Mouse (Mus musculus) limb, embryonic 15.5 days (tissue): ENCODE data around the gene Fstl1. TPM values are rescaled to one million over a fixed set of nuclear protein-coding genes. Genes with fewer than 3 reads are reported as not detected.
A peak's percentile ranks its signal among the peaks of the same experiment; 100 is the strongest.

Source experiments
- ATAC-seq: fragments of 200-750 bp; cut with Nextera tagmentation; 2 replicates; pipeline ENCODE4 v1.8.0; 2017; ENCODE audit warnings: low read depth, moderate TSS enrichment; ENCODE audit not compliant: insufficient number of reproducible peaks, low FRiP score, low TSS enrichment
- H3K27ac ChIP-seq: fragments of 300-500 bp; sonication (generic); 2 replicates; pipeline ENCODE4 v1.5.1; 2015; ENCODE audit warnings: moderate library complexity, mild to moderate bottlenecking, inconsistent platforms
- H3K27me3 ChIP-seq: fragments of 300-500 bp; sonication (generic); 2 replicates; pipeline ENCODE4 v1.6.1; 2015; ENCODE audit warnings: inconsistent platforms
- H3K36me3 ChIP-seq: fragments of 300-500 bp; sonication (generic); 2 replicates; pipeline ENCODE4 v1.6.1; 2015; ENCODE audit warnings: inconsistent platforms
- H3K4me1 ChIP-seq: fragments of 300-500 bp; sonication (generic); 2 replicates; pipeline ENCODE4 v1.6.1; 2015; ENCODE audit warnings: inconsistent platforms
- H3K4me2 ChIP-seq: fragments of 300-500 bp; sonication (generic); 2 replicates; pipeline ENCODE4 v1.6.1; 2015; ENCODE audit warnings: mild to moderate bottlenecking, inconsistent platforms
- H3K4me3 ChIP-seq: fragments of 300-500 bp; sonication (generic); 2 replicates; pipeline ENCODE4 v1.5.1; 2015; ENCODE audit warnings: mild to moderate bottlenecking, inconsistent platforms
- H3K9ac ChIP-seq: fragments of 300-500 bp; sonication (generic); 2 replicates; pipeline ENCODE4 v1.6.1; 2015; ENCODE audit warnings: inconsistent platforms
- H3K9me3 ChIP-seq: fragments of 300-500 bp; sonication (generic); 2 replicates; pipeline ENCODE4 v1.6.1; 2016; ENCODE audit warnings: inconsistent platforms
- WGBS: fragments of 180-500 bp; shearing (Covaris S2); methylation state at CpG from one replicate; pipeline ENCODE4 v1.1.7; 2015; 5-methylcytosine and 5-hydroxymethylcytosine counted together
- polyA plus RNA-seq: library from polyadenylated mRNA; unstranded; fragments of >200 nt; fragmentation: Nextera tagmentation; extraction: Ambion mirVana; gene quantifications from 2 replicates; pipeline ENCODE4 v1.2.1, GENCODE M21; 2015

The Fstl1 gene
- polyA plus RNA-seq, 1 experiment from 2014 or later: 854 TPM

- Histone ChIP-seq H3K9me3 (no peaks in the 10 kb centered on the region), H3K9ac (no peak overlapping the region), H3K4me1 (no peaks in the 10 kb centered on the region), H3K4me3 (no peak overlapping the region), H3K4me2 (no peak overlapping the region), H3K27ac (no peak overlapping the region), H3K36me3 (peaks cover 46% of the 10 kb centered on the region), H3K27me3 (no peaks in the 10 kb centered on the region)
- no peak for ATAC-seq
- WGBS: 58% methylated on average over 3 of the region's 3 CpGs
Observed at GRCm38 (mm10) chr16:37837571-37837970, 60.9 kb downstream of the Fstl1 start.

GRCm38 (mm10) chr16:37842439-37842838 lies 65.8 kb downstream of the Fstl1 start:
- Histone ChIP-seq H3K27ac (no peak overlapping the region), H3K4me1 (no peaks in the 10 kb centered on the region), H3K36me3 (0 out of 2 replicates have a peak, but pooled peaks cover 2% of the 10 kb centered on the region), H3K9me3 (no peaks in the 10 kb centered on the region), H3K4me2 (no peak overlapping the region), H3K9ac (no peak overlapping the region), H3K4me3 (no peak overlapping the region), H3K27me3 (no peaks in the 10 kb centered on the region)
- ATAC-seq: no peak
- 46% methylated on average over 2 of the region's 2 CpGs for WGBS

- no peak overlapping the region for H3K9ac ChIP-seq
- no peaks in the 10 kb centered on the region for H3K36me3 ChIP-seq
- no peak overlapping the region for H3K4me3 ChIP-seq
- H3K4me2 ChIP-seq: no peak overlapping the region
- no peaks in the 10 kb centered on the region for H3K4me1 ChIP-seq
- no peak for ATAC-seq
- H3K27ac ChIP-seq: no peak overlapping the region
- H3K27me3 ChIP-seq: no peaks in the 10 kb centered on the region
- no peaks in the 10 kb centered on the region for H3K9me3 ChIP-seq
- WGBS: 83% methylated on average over 12 of the region's 12 CpGs
Observed at GRCm38 (mm10) chr16:37843740-37844139, 67.1 kb downstream of the Fstl1 start.

- ATAC-seq: no peak
- H3K9ac ChIP-seq: no peak overlapping the region
- no peaks in the 10 kb centered on the region for H3K27me3 ChIP-seq
- no peak overlapping the region for H3K4me2 ChIP-seq
- no peak overlapping the region for H3K4me3 ChIP-seq
- no peaks in the 10 kb centered on the region for H3K36me3 ChIP-seq
- H3K4me1 ChIP-seq: no peaks in the 10 kb centered on the region
- 84% methylated on average over 7 of the region's 7 CpGs for WGBS
- no peak overlapping the region for H3K27ac ChIP-seq
- H3K9me3 ChIP-seq: no peaks in the 10 kb centered on the region
Observed at GRCm38 (mm10) chr16:37845202-37845925, 68.7 kb downstream of the Fstl1 start.

- no peaks in the 10 kb centered on the region for H3K4me1 ChIP-seq
- no peaks in the 10 kb centered on the region for H3K36me3 ChIP-seq
- no peak overlapping the region for H3K4me3 ChIP-seq
- H3K9ac ChIP-seq: no peak overlapping the region
- no peak overlapping the region for H3K27ac ChIP-seq
- no peak overlapping the region for H3K4me2 ChIP-seq
- WGBS: 90% methylated on average over 3 of the region's 3 CpGs
- no peak for ATAC-seq
- H3K9me3 ChIP-seq: no peaks in the 10 kb centered on the region
- no peaks in the 10 kb centered on the region for H3K27me3 ChIP-seq
Observed at GRCm38 (mm10) chr16:37847081-37847480, 70.4 kb downstream of the Fstl1 start.

GRCm38 (mm10) chr16:37851366-37851765 lies 74.7 kb downstream of the Fstl1 start:
- Histone ChIP-seq H3K4me1 (no peaks in the 10 kb centered on the region), H3K27ac (no peak overlapping the region), H3K9me3 (no peaks in the 10 kb centered on the region), H3K9ac (no peak overlapping the region), H3K27me3 (no peaks in the 10 kb centered on the region), H3K4me3 (no peak overlapping the region), H3K36me3 (no peaks in the 10 kb centered on the region), H3K4me2 (no peak overlapping the region)
- peak; percentile 24; the same call in 1 of the 2 replicates for ATAC-seq
- WGBS: 22% methylated on average over 5 of the region's 5 CpGs

- Histone ChIP-seq H3K4me1 (no peaks in the 10 kb centered on the region), H3K9me3 (no peaks in the 10 kb centered on the region), H3K9ac (no peak overlapping the region), H3K36me3 (no peaks in the 10 kb centered on the region), H3K27ac (no peak overlapping the region), H3K4me2 (no peak overlapping the region), H3K27me3 (no peaks in the 10 kb centered on the region), H3K4me3 (no peak overlapping the region)
- WGBS: 72% methylated on average over 9 of the region's 9 CpGs
- no peak for ATAC-seq
Observed at GRCm38 (mm10) chr16:37853279-37853678, 76.6 kb downstream of the Fstl1 start.

GRCm38 (mm10) chr16:37854054-37854453 lies 77.4 kb downstream of the Fstl1 start:
- WGBS: 75% methylated on average over 14 of the region's 14 CpGs
- ATAC-seq: no peak
- H3K27ac ChIP-seq: no peak overlapping the region
- H3K4me1 ChIP-seq: no peaks in the 10 kb centered on the region
- H3K27me3 ChIP-seq: no peaks in the 10 kb centered on the region
- H3K36me3 ChIP-seq: no peaks in the 10 kb centered on the region
- no peak overlapping the region for H3K9ac ChIP-seq
- no peak overlapping the region for H3K4me2 ChIP-seq
- H3K9me3 ChIP-seq: no peaks in the 10 kb centered on the region
- no peak overlapping the region for H3K4me3 ChIP-seq

- no peak for ATAC-seq
- H3K9me3 ChIP-seq: no peaks in the 10 kb centered on the region
- H3K4me3 ChIP-seq: no peak overlapping the region
- H3K27me3 ChIP-seq: no peaks in the 10 kb centered on the region
- H3K36me3 ChIP-seq: no peaks in the 10 kb centered on the region
- H3K9ac ChIP-seq: no peak overlapping the region
- H3K4me2 ChIP-seq: no peak overlapping the region
- WGBS: 66% methylated on average over 5 of the region's 5 CpGs
- H3K27ac ChIP-seq: no peak overlapping the region
- H3K4me1 ChIP-seq: no peaks in the 10 kb centered on the region
Observed at GRCm38 (mm10) chr16:37854593-37854992, 77.9 kb downstream of the Fstl1 start.

- ATAC-seq: no peak
- Histone ChIP-seq H3K9ac (no peak overlapping the region), H3K4me1 (no peaks in the 10 kb centered on the region), H3K27me3 (no peaks in the 10 kb centered on the region), H3K9me3 (no peaks in the 10 kb centered on the region), H3K27ac (no peak overlapping the region), H3K36me3 (no peaks in the 10 kb centered on the region), H3K4me2 (no peak overlapping the region), H3K4me3 (no peak overlapping the region)
- 62% methylated on average over 8 of the region's 8 CpGs for WGBS
Observed at GRCm38 (mm10) chr16:37855583-37855982, 78.9 kb downstream of the Fstl1 start.

- no peak overlapping the region for H3K27ac ChIP-seq
- WGBS: 61% methylated on average over 3 of the region's 3 CpGs
- H3K4me2 ChIP-seq: no peak overlapping the region
- no peaks in the 10 kb centered on the region for H3K9me3 ChIP-seq
- no peaks in the 10 kb centered on the region for H3K27me3 ChIP-seq
- H3K4me1 ChIP-seq: no peaks in the 10 kb centered on the region
- ATAC-seq: no peak
- no peak overlapping the region for H3K4me3 ChIP-seq
- no peaks in the 10 kb centered on the region for H3K36me3 ChIP-seq
- no peak overlapping the region for H3K9ac ChIP-seq
Observed at GRCm38 (mm10) chr16:37856327-37856726, 79.7 kb downstream of the Fstl1 start.

GRCm38 (mm10) chr16:37857495-37857894 lies 80.8 kb downstream of the Fstl1 start:
- WGBS: 82% methylated on average over 8 of the region's 8 CpGs
- H3K4me2 ChIP-seq: no peak overlapping the region
- no peaks in the 10 kb centered on the region for H3K4me1 ChIP-seq
- H3K9ac ChIP-seq: no peak overlapping the region
- no peak overlapping the region for H3K4me3 ChIP-seq
- no peaks in the 10 kb centered on the region for H3K27me3 ChIP-seq
- no peaks in the 10 kb centered on the region for H3K9me3 ChIP-seq
- no peak for ATAC-seq
- H3K27ac ChIP-seq: no peak overlapping the region
- no peaks in the 10 kb centered on the region for H3K36me3 ChIP-seq

GRCm38 (mm10) chr16:37860213-37860612 lies 83.5 kb downstream of the Fstl1 start:
- H3K9me3 ChIP-seq: no peaks in the 10 kb centered on the region
- H3K9ac ChIP-seq: no peak overlapping the region
- no peaks in the 10 kb centered on the region for H3K4me1 ChIP-seq
- no peak for ATAC-seq
- H3K4me3 ChIP-seq: no peak overlapping the region
- no peak overlapping the region for H3K27ac ChIP-seq
- no peaks in the 10 kb centered on the region for H3K27me3 ChIP-seq
- H3K4me2 ChIP-seq: no peak overlapping the region
- 71% methylated on average over 7 of the region's 7 CpGs for WGBS
- no peaks in the 10 kb centered on the region for H3K36me3 ChIP-seq
